Mouse (Mus musculus): ENCODE data around the gene Mut. TPM values are rescaled to one million over a fixed set of nuclear protein-coding genes. Genes with fewer than 3 reads are reported as not detected.

The Mut gene
- 0.08 and 0.41 TPM in 2 replicates for polyA plus RNA-seq (2012)

DNA sequence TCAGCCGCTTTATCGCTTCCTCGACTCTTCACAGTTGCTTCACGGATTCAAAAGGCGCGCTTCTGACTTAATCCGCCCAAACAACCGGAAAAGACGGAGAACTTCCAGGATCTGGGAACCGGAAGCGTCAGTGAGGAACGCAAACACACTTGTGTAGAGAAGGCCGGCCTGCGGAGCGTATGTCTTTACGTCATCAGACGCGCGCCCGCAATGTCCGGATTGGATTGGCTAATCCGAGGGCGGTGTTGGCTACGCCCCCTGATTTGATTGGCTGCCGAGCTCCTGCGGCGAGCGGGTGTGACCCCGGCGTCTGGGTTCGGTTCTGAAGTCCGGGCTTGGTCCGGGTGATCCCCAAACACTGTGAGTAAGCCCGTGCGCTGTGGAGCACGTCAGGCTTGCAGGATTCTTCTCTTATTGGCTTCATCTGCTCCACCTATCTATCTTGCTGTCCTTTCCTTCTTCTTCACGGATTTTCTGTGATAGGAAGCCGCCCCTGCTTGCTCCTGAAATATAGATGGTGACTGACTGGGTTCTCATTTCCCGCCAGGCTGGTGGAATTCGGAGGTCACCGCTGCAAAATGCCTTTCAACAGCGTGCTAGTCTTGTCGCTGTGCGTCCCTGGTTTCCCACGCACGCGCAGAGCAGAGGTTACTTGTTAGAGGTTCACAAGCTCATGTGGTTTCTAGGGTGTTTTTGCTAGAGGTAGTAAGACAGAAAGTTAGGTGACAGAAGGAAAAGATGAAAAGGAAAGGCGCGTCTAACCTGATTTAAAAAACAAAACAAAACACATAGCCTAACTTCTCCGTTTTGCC lies at the start of gene Mut, which contains the start of gene Cenpq:
TSS of gene Mut (plus strand) at position 266 of the 812 bp plus-strand sequence.
TSS of gene Cenpq (minus strand) at position 628 of the 812 bp plus-strand sequence.
- Histone ChIP-seq H3K4me1 (ENCODE audit: control insufficient read depth) (peaks cover 17% of the 10 kb centered on the region), H3K4me3 (replicated peaks) (peak within 1 kb of the TSS; percentile 77), H3K9me3 (ENCODE audit: control insufficient read depth, low read length) (no peaks in the 10 kb centered on the region), H3K27me3 (ENCODE audit: control insufficient read depth) (no peaks in the 10 kb centered on the region), H3K36me3 (ENCODE audit: control insufficient read depth) (peaks cover 44% of the 10 kb centered on the region)
- TF ChIP-seq TAL1 (IDR thresholded peaks at IDR 0.05; ENCODE audit: low read length), result no peak
- no peak for TF ChIP-seq GATA1 (IDR thresholded peaks at IDR 0.05; ENCODE audit: low read length)

DNA sequence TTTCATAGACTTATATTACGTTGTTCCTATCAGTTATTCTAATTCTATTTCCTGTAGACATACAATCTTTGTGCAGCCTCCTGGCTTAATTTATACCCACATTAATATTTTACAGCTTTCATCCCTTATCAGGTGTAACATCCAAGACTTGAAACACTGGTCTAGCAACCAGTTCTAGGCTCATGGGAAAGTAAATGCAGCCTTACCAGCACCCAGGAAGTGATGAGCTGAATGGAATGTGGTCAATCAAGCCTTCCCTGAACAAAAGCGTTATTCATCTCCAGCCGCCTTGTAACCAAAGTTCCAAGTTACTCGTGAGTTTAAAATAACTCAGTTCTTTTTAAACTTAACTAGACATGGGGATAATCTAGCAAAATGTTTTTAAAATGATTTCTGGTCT lies 49.3 kb upstream of the Mut start:
- Histone ChIP-seq H3K27me3 (ENCODE audit: control insufficient read depth) (no peaks in the 10 kb centered on the region), H3K36me3 (ENCODE audit: control insufficient read depth) (no peaks in the 10 kb centered on the region), H3K4me1 (ENCODE audit: control insufficient read depth) (peaks cover 13% of the 10 kb centered on the region), H3K9me3 (ENCODE audit: control insufficient read depth, low read length) (no peaks in the 10 kb centered on the region), H3K4me3 (replicated peaks) (no peak overlapping the region)
- TF ChIP-seq GATA1 (IDR thresholded peaks at IDR 0.05; ENCODE audit: low read length) (no peak), TAL1 (IDR thresholded peaks at IDR 0.05; ENCODE audit: low read length) (no peak)

DNA sequence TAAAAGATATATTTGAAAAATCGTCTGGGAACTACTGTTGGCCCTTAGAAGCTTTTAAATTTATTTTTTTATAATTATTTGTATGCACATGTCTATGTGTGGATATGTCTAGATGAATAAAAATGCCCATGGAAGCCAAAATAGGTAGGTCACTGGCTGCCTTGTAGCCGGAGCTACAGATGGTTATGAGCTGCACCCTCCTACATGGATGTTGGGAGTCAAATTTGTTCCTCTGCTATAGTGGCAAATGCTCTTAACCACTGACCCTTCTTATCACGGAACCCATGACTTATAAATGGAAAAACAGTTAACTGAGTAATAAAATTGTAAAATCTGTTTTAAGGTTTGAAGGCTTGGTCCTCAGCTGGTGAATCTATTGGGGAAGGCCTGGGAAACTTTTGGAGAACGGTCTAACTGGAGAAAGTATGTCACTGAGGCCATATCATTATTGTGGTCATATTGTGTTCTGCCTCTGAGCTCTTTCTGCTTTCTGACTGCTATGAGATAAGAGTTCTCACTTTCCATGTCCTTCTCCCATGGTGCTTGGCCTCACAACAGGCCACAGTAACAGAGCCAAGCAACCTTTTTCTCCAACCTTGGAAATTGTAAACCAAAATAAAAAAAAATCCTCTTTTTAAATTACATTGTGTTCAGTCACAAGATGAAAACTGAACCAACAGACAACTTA lies 46.5 kb upstream of the Mut start:
- peaks cover 4% of the 10 kb centered on the region for H3K4me1 ChIP-seq (ENCODE audit: control insufficient read depth)
- no peaks in the 10 kb centered on the region for H3K36me3 ChIP-seq (ENCODE audit: control insufficient read depth)
- H3K4me3 ChIP-seq (replicated peaks), result no peak overlapping the region
- H3K9me3 ChIP-seq (ENCODE audit: control insufficient read depth, low read length), result no peaks in the 10 kb centered on the region
- TF ChIP-seq TAL1 (IDR thresholded peaks at IDR 0.05; ENCODE audit: low read length) (no peak), GATA1 (IDR thresholded peaks at IDR 0.05; ENCODE audit: low read length) (no peak)
- H3K27me3 ChIP-seq (ENCODE audit: control insufficient read depth), result no peaks in the 10 kb centered on the region

DNA sequence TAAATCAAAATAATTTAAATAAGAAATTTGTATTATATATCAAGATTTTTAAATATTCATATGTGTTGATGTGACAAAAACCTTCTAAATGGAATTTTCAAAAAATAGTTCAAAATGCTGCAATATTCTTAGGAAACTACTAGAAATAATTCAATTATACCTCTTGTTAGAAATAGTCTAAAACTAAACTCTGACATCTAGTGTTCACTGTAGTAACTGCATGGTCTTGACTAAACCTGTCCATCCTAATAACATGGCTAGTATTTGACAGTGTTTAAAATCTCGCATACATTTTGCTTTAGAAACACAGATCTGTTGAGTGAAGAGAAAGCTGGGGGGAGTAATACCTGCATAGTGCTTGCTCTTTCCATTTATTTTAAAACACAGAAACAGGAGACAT lies 37.6 kb upstream of the Mut start:
- TF ChIP-seq TAL1 (IDR thresholded peaks at IDR 0.05; ENCODE audit: low read length) (no peak), GATA1 (IDR thresholded peaks at IDR 0.05; ENCODE audit: low read length) (no peak)
- H3K9me3 ChIP-seq (ENCODE audit: control insufficient read depth, low read length), result no peaks in the 10 kb centered on the region
- peaks cover 11% of the 10 kb centered on the region for H3K4me1 ChIP-seq (ENCODE audit: control insufficient read depth)
- no peaks in the 10 kb centered on the region for H3K27me3 ChIP-seq (ENCODE audit: control insufficient read depth)
- no peak overlapping the region for H3K4me3 ChIP-seq (replicated peaks)
- no peaks in the 10 kb centered on the region for H3K36me3 ChIP-seq (ENCODE audit: control insufficient read depth)

DNA sequence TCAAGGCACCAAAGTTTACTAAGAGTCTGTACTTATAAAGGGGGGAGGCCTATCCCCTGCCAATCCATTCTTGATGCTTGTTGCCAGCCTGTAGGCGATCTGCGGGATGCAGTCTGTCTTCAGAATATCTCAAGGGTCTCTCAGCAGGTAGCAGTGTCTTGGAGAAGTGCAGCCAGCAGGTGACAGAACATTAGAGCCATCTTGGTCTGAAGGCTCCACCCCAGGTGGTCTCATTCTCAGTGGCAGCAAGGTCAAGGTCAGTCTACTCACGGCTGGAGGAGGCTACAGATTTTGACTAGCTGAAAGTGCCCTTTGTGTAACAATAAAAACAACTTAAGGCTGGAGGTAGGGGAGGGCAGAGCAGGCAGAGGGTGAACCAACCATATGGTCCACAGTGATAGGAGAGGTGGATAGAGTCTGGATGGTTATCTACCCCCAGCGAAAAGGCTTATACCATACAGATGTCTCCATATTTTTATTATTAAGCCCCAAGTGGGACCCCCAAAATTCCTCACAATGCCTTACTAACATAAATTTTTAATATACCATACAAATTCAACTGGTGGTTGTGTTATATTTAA lies 34.6 kb upstream of the Mut start:
- no peaks in the 10 kb centered on the region; the same call in 1 of the 2 replicates for H3K27me3 ChIP-seq (ENCODE audit: control insufficient read depth)

DNA sequence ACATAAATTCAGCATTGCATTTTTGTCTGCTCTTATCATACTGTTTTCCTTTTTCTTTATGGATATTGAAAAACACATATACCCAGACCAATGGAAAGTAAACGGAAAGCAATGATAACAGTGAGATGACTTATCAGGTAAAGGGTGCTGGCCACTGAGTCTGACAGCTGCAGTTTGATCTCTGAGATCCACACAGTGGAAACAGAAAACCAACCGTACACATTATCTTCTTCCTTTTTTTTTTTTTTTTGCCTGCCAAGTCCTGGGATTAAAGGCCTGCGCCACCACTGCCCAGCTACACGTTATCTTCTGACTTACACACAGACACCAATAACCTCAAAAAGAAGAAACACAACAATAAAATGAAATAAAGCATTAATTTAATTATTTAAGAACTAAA lies 31.1 kb upstream of the Mut start:
- Histone ChIP-seq H3K4me3 (replicated peaks) (no peak overlapping the region), H3K36me3 (ENCODE audit: control insufficient read depth) (no peaks in the 10 kb centered on the region), H3K9me3 (ENCODE audit: control insufficient read depth, low read length) (no peaks in the 10 kb centered on the region), H3K4me1 (ENCODE audit: control insufficient read depth) (peaks cover 16% of the 10 kb centered on the region), H3K27me3 (ENCODE audit: control insufficient read depth) (no peaks in the 10 kb centered on the region; the same call in 1 of the 2 replicates)
- TF ChIP-seq GATA1 (IDR thresholded peaks at IDR 0.05; ENCODE audit: low read length), result no peak
- TF ChIP-seq TAL1 (IDR thresholded peaks at IDR 0.05; ENCODE audit: low read length), result no peak

More for the DNA sequence above, 34.6 kb upstream of the Mut start:
- Histone ChIP-seq H3K36me3 (ENCODE audit: control insufficient read depth) (no peaks in the 10 kb centered on the region), H3K4me1 (ENCODE audit: control insufficient read depth) (peaks cover 15% of the 10 kb centered on the region), H3K9me3 (ENCODE audit: control insufficient read depth, low read length) (no peaks in the 10 kb centered on the region), H3K4me3 (replicated peaks) (no peak overlapping the region)
- TF ChIP-seq GATA1 (IDR thresholded peaks at IDR 0.05; ENCODE audit: low read length), result no peak
- TF ChIP-seq TAL1 (IDR thresholded peaks at IDR 0.05; ENCODE audit: low read length), result no peak

DNA sequence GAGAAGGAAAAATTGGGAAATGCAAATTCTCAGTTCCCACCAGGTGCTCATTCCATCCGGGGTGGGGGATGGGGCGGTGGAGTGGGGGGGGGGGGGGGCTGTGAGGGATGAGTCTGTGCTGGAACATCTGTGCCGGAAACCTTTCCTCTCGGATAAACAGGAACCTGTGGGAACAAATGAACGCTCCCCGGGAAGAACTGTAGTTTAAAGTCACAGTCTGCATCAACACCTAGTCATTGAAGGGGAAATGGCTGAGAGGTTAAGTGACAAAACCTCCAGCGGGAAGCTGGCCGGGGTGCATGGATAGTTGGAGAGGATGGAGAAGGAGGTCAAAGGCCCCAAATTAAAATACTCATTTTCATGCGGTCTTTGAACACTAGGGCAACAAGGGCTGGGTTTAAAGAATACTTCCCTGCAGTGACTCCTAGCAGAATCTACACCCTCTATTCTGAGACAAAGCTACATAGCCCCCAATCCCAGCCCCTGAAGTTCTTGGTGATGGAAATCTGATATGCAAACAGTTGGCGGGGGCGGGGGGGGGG lies 30.4 kb upstream of the Mut start:
- TF ChIP-seq TAL1 (IDR thresholded peaks at IDR 0.05; ENCODE audit: low read length), result no peak
- no peak for TF ChIP-seq GATA1 (IDR thresholded peaks at IDR 0.05; ENCODE audit: low read length)
- H3K27me3 ChIP-seq (ENCODE audit: control insufficient read depth), result no peaks in the 10 kb centered on the region; the same call in 1 of the 2 replicates
- no peaks in the 10 kb centered on the region for H3K9me3 ChIP-seq (ENCODE audit: control insufficient read depth, low read length)
- no peaks in the 10 kb centered on the region for H3K36me3 ChIP-seq (ENCODE audit: control insufficient read depth)
- no peak overlapping the region for H3K4me3 ChIP-seq (replicated peaks)
- H3K4me1 ChIP-seq (ENCODE audit: control insufficient read depth), result peaks cover 16% of the 10 kb centered on the region

DNA sequence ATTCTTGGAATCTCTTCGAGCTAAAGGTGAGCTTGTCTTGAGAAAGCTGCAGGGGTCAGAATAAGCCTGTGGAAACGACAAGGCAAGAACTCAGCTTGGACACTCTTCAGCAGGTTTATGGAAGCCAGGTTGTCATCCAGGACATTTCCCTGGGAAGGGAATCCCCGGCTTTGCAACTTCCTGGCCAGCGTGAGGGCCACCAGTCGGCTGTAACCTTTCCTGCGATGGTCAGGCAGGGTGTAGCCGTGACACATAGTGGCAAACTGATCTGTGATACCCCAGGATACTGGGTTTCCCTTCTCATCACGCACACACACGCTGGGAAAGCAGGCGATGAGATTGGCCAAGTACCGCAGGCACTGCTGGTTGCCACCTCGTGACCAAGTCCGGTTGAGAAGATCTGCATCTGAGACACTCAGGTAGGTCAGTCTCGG lies 29.7 kb upstream of the Mut start:
- Histone ChIP-seq H3K9me3 (ENCODE audit: control insufficient read depth, low read length) (no peaks in the 10 kb centered on the region), H3K27me3 (ENCODE audit: control insufficient read depth) (no peaks in the 10 kb centered on the region; the same call in 1 of the 2 replicates), H3K4me3 (replicated peaks) (no peak overlapping the region), H3K36me3 (ENCODE audit: control insufficient read depth) (no peaks in the 10 kb centered on the region), H3K4me1 (ENCODE audit: control insufficient read depth) (peaks cover 12% of the 10 kb centered on the region)
- TF ChIP-seq TAL1 (IDR thresholded peaks at IDR 0.05; ENCODE audit: low read length) (no peak), GATA1 (IDR thresholded peaks at IDR 0.05; ENCODE audit: low read length) (no peak)

Data from erythroblast, embryonic 14.5 days (primary cell).